Mouse (Mus musculus): ENCODE results near the gene Lbhd1. TPM values are rescaled to one million over a fixed set of nuclear protein-coding genes. Genes with fewer than 3 reads are reported as not detected.

Gene Lbhd1
- polyA plus RNA-seq, 1 experiment from 2014 or later = 29.6 TPM

DNA sequence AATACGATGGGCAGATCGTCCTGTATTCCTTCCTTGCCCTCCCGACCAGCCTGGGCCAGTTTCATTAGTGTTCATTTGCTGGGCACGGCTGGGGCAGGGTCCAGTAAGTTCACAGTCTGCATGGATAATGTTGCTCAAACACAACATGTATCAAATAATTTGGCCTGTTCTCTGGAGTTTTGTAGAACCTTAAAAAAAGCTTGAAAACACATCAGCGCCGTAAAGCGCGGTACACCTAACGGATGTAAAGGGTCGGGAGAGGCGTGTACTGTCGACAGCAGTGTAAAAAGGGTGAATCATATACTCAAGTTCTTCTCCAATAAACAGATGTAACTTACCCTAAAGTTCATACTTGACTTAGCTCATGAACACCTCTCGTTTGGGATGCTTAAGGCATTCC is 15.0 kb downstream of the Lbhd1 start:
- Histone ChIP-seq H3K27me3 (ENCODE audit: control insufficient read depth, insufficient read depth, low read depth, low read length) (no peaks in the 10 kb centered on the region), H3K4me2 (ENCODE audit: low read depth, low read length) (peak overlapping the region; percentile 88), H3K36me3 (ENCODE audit: control insufficient read depth, insufficient read depth) (peaks cover 20% of the 10 kb centered on the region), H3K4me1 (ENCODE audit: control insufficient read depth, low read depth, low read length) (peaks cover 31% of the 10 kb centered on the region), H3K4me3 (ENCODE audit: low read depth, low read length) (peak overlapping the region; percentile 95), H3K9ac (ENCODE audit: low read depth, low read length) (peak overlapping the region; percentile 98), H3K9me3 (replicated peaks; ENCODE audit: control insufficient read depth, low read length) (no peaks in the 10 kb centered on the region), H3K27ac (ENCODE audit: low read length) (peak overlapping the region; percentile 92)
- ATAC-seq (ENCODE audit: low read depth) = no peak
- WGBS (ENCODE audit: insufficient replicate concordance) = 2% methylated on average over 13 of the region's 13 CpGs

DNA sequence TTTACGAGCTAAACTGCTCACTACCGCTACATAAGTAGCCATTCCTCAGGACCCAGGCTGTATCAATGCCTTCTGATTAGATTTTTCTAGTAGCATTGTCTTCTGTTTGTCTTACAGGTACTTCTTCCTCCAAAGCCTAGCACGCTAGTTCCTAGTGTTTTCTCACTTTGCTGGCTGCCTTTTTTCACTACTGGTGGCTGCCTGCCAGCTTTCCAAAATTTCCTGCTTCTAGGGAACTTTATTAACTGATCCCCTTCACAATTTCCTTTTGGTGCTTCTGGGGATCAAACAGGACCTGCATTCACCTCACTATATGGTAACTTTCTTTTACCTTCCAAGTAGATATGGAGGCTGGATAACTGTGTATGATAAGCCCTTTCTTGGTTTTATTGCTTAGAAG is 15.5 kb downstream of the Lbhd1 start:
- 32% methylated on average over 3 of the region's 3 CpGs for WGBS (ENCODE audit: insufficient replicate concordance)
- H3K9me3 ChIP-seq (replicated peaks; ENCODE audit: control insufficient read depth, low read length) = no peaks in the 10 kb centered on the region
- H3K9ac ChIP-seq (ENCODE audit: low read depth, low read length) = peak overlapping the region; percentile 98
- H3K36me3 ChIP-seq (ENCODE audit: control insufficient read depth, insufficient read depth) = peaks cover 20% of the 10 kb centered on the region
- no peak for ATAC-seq (ENCODE audit: low read depth)
- peak overlapping the region; percentile 95 for H3K4me3 ChIP-seq (ENCODE audit: low read depth, low read length)
- no peaks in the 10 kb centered on the region for H3K27me3 ChIP-seq (ENCODE audit: control insufficient read depth, insufficient read depth, low read depth, low read length)
- peak overlapping the region; percentile 66 for H3K27ac ChIP-seq (ENCODE audit: low read length)
- peaks cover 26% of the 10 kb centered on the region for H3K4me1 ChIP-seq (ENCODE audit: control insufficient read depth, low read depth, low read length)
- H3K4me2 ChIP-seq (ENCODE audit: low read depth, low read length) = peak overlapping the region; percentile 88

DNA sequence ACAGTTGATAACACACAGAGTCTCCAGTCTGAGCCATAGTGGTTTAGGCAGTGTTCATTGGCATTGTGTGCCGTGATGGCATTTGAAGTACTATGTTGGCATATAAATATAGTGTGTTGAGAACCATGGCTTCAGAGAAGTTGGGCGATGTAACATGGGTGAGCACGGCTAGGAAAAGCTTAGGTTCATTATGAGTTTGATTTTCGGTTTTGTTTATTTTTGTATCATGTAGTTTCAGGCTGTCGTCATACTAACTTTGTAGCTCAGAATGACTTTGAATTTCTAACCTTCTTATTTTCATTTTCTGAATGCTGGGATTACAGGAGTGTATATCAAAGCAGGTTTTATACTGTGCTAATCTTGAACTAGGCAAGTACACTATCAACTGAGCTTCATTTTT is 19.9 kb downstream of the Lbhd1 start:
- Histone ChIP-seq H3K27ac (ENCODE audit: low read length) (no peak overlapping the region), H3K9ac (ENCODE audit: low read depth, low read length) (no peak overlapping the region), H3K4me2 (ENCODE audit: low read depth, low read length) (no peak overlapping the region), H3K36me3 (ENCODE audit: control insufficient read depth, insufficient read depth) (peaks cover 43% of the 10 kb centered on the region), H3K4me3 (ENCODE audit: low read depth, low read length) (no peak overlapping the region), H3K27me3 (ENCODE audit: control insufficient read depth, insufficient read depth, low read depth, low read length) (no peaks in the 10 kb centered on the region), H3K4me1 (ENCODE audit: control insufficient read depth, low read depth, low read length) (peaks cover 9% of the 10 kb centered on the region), H3K9me3 (replicated peaks; ENCODE audit: control insufficient read depth, low read length) (no peaks in the 10 kb centered on the region)
- ATAC-seq (ENCODE audit: low read depth) = no peak
- WGBS (ENCODE audit: insufficient replicate concordance) = 83% methylated on average over 5 of the region's 5 CpGs

DNA sequence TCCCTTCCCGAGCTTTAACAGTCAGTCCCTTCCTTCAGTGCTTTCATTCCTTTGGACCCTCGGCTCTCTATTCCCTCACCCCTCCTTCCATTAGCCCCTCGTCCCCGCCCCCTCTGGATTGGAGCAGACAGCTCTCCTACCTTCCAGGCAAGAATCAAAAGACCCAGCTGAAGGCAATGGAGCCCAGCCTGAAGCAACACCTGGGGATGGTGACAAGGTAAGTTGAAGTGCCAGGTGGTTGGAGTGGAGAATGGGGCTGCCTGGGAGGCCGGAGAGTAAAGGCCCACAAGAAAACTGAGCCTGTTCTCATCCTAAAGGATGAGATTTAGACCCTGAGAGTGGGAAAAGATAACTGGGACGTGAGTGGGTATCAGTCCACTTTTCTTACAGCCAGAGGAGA is 25.0 kb downstream of the Lbhd1 start:
- Histone ChIP-seq H3K36me3 (ENCODE audit: control insufficient read depth, insufficient read depth) (peaks cover 82% of the 10 kb centered on the region), H3K27me3 (ENCODE audit: control insufficient read depth, insufficient read depth, low read depth, low read length) (no peaks in the 10 kb centered on the region), H3K27ac (ENCODE audit: low read length) (no peak overlapping the region), H3K4me1 (ENCODE audit: control insufficient read depth, low read depth, low read length) (no peaks in the 10 kb centered on the region), H3K9ac (ENCODE audit: low read depth, low read length) (no peak overlapping the region), H3K4me2 (ENCODE audit: low read depth, low read length) (no peak overlapping the region), H3K9me3 (replicated peaks; ENCODE audit: control insufficient read depth, low read length) (no peaks in the 10 kb centered on the region), H3K4me3 (ENCODE audit: low read depth, low read length) (no peak overlapping the region)
- ATAC-seq (ENCODE audit: low read depth) = no peak
- 81% methylated on average over 6 of the region's 6 CpGs for WGBS (ENCODE audit: insufficient replicate concordance)

DNA sequence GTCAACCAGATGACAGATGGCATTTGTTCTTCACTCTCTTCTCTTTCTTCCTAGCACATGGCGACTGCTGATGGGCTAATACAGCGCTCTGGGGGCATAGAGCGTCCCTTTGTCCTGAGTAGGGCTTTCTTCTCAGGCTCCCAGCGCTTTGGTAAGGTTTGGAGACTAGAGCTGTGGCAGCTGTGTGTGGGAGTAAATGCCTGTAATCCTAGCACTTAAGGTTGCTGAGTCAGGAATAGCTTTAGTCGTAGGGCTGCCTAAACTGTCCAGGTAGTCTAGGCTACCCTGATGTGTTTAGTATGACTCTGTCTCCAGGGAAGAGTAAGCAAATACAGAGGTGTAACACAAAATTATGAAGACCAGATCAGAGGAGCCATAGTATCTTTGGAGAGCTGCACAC is 28.3 kb downstream of the Lbhd1 start:
- no peak overlapping the region for H3K9ac ChIP-seq (ENCODE audit: low read depth, low read length)
- no peak overlapping the region for H3K27ac ChIP-seq (ENCODE audit: low read length)
- peaks cover 91% of the 10 kb centered on the region for H3K36me3 ChIP-seq (ENCODE audit: control insufficient read depth, insufficient read depth)
- no peak for ATAC-seq (ENCODE audit: low read depth)
- H3K4me1 ChIP-seq (ENCODE audit: control insufficient read depth, low read depth, low read length) = no peaks in the 10 kb centered on the region
- H3K9me3 ChIP-seq (replicated peaks; ENCODE audit: control insufficient read depth, low read length) = no peaks in the 10 kb centered on the region
- 89% methylated on average over 5 of the region's 5 CpGs for WGBS (ENCODE audit: insufficient replicate concordance)
- H3K4me3 ChIP-seq (ENCODE audit: low read depth, low read length) = no peak overlapping the region
- H3K4me2 ChIP-seq (ENCODE audit: low read depth, low read length) = no peak overlapping the region
- H3K27me3 ChIP-seq (ENCODE audit: control insufficient read depth, insufficient read depth, low read depth, low read length) = no peaks in the 10 kb centered on the region

DNA sequence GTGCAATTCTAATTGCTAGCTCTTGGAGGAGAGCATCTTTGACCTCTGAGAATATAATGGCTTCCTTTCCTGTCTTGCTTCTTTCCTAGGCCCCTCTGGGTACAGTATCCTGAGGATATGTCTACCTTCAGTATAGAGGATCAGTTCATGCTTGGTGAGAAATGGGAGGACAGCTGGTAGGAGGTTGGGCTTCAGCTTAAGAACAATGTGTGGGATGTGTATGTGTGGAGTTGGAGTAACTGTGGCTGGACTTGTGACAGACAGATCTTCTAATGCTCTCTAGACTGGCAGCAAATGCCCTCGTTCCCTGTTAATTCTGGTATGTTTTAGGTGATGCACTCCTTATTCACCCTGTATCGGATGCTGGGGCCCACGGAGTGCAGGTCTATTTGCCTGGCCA is 30.7 kb downstream of the Lbhd1 start:
- WGBS (ENCODE audit: insufficient replicate concordance) = 85% methylated on average over 3 of the region's 3 CpGs
- Histone ChIP-seq H3K4me3 (ENCODE audit: low read depth, low read length) (no peak overlapping the region), H3K27me3 (ENCODE audit: control insufficient read depth, insufficient read depth, low read depth, low read length) (no peaks in the 10 kb centered on the region)

DNA sequence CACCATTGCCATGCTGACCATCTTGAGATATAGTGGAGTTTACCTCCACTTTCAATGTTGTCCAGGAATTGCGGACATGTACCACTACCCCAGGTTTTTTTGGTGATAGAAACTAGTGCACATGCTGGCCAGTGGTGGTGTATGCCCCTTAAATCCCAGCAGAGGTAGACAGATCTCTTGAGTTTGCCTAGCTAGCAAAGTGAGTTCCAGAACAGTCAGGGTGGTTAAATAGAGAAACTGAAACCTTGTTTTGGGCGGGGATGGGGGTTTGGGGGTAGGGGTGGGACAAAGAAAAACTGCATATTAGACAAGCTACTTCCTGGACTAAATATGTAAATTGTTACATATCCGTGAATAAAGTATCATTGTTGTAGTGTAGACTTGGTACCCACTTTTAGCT is 35.5 kb downstream of the Lbhd1 start:
- H3K4me3 ChIP-seq (ENCODE audit: low read depth, low read length) = no peak overlapping the region
- no peak overlapping the region for H3K4me2 ChIP-seq (ENCODE audit: low read depth, low read length)
- no peak for ATAC-seq (ENCODE audit: low read depth)
- peaks cover 16% of the 10 kb centered on the region for H3K4me1 ChIP-seq (ENCODE audit: control insufficient read depth, low read depth, low read length)
- WGBS (ENCODE audit: insufficient replicate concordance) = 78% methylated on average over 3 of the region's 3 CpGs
- H3K27ac ChIP-seq (ENCODE audit: low read length) = no peak overlapping the region
- H3K36me3 ChIP-seq (ENCODE audit: control insufficient read depth, insufficient read depth) = peaks cover 24% of the 10 kb centered on the region
- H3K27me3 ChIP-seq (ENCODE audit: control insufficient read depth, insufficient read depth, low read depth, low read length) = no peaks in the 10 kb centered on the region
- H3K9me3 ChIP-seq (replicated peaks; ENCODE audit: control insufficient read depth, low read length) = no peaks in the 10 kb centered on the region
- H3K9ac ChIP-seq (ENCODE audit: low read depth, low read length) = no peak overlapping the region

More for the DNA sequence above, 30.7 kb downstream of the Lbhd1 start:
- H3K4me2 ChIP-seq (ENCODE audit: low read depth, low read length) = no peak overlapping the region
- H3K36me3 ChIP-seq (ENCODE audit: control insufficient read depth, insufficient read depth) = peaks cover 69% of the 10 kb centered on the region
- ATAC-seq (ENCODE audit: low read depth) = no peak
- no peaks in the 10 kb centered on the region for H3K4me1 ChIP-seq (ENCODE audit: control insufficient read depth, low read depth, low read length)
- no peak overlapping the region for H3K9ac ChIP-seq (ENCODE audit: low read depth, low read length)
- no peaks in the 10 kb centered on the region for H3K9me3 ChIP-seq (replicated peaks; ENCODE audit: control insufficient read depth, low read length)
- H3K27ac ChIP-seq (ENCODE audit: low read length) = no peak overlapping the region

DNA sequence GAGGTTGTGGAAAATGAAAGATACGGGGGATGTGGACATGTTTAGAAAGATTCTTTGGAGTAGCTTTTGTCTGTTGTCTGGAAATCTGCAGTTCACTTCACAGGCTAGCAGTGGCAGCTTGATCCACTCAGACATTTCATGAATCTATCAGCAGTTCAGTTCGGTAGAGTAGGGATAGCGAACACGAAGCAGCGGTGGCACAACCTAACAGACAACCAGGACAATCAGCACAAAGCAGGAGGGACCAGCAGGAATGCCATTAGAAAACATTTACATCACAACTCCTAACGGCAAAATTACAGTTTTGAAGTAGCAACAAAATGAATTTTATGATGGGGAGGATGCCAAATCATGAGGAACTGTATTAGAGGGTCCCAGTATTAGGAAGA is 36.1 kb downstream of the Lbhd1 start:
- H3K4me1 ChIP-seq (ENCODE audit: control insufficient read depth, low read depth, low read length) = peaks cover 16% of the 10 kb centered on the region
- H3K27me3 ChIP-seq (ENCODE audit: control insufficient read depth, insufficient read depth, low read depth, low read length) = no peaks in the 10 kb centered on the region
- peaks cover 17% of the 10 kb centered on the region for H3K36me3 ChIP-seq (ENCODE audit: control insufficient read depth, insufficient read depth)
- H3K4me3 ChIP-seq (ENCODE audit: low read depth, low read length) = peak overlapping the region; percentile 87
- peak overlapping the region; percentile 92 for H3K4me2 ChIP-seq (ENCODE audit: low read depth, low read length)
- WGBS (ENCODE audit: insufficient replicate concordance) = 58% methylated on average over 6 of the region's 6 CpGs
- peak overlapping the region; percentile 90 for H3K9ac ChIP-seq (ENCODE audit: low read depth, low read length)
- H3K27ac ChIP-seq (ENCODE audit: low read length) = peak overlapping the region; percentile 96
- no peak for ATAC-seq (ENCODE audit: low read depth)
- no peaks in the 10 kb centered on the region for H3K9me3 ChIP-seq (replicated peaks; ENCODE audit: control insufficient read depth, low read length)

DNA sequence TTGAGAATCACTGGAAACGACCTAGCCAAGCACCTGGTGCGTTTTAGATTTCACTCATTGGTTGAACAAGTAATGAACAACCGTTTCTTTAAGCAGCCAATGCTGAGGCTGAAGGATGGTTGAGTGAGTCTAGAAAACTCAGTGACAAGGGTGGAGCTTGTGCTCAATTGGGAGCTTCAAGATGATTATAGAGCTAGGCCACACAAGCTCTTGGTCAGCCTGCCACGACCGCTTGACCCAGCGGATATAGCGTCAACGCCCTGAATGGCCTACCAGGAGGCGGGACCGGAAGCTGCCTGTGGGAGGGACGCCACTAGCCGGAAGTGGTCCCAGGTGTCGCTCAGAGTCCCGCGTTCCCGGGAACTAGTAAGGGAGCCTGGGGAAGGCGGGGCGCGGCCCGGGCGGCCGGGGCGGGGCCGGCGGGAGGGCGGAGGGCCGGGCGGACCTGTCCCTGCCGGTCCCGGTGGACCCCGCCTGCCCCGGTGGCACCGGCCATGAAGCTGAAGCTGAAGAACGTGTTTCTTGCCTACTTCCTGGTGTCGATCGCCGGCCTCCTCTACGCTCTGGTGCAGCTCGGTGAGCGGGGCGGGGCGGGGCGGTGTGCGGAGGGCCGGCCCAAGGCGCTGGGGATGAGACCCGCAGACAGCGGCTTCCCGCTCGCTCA is 36.7 kb downstream of the Lbhd1 start, which contains the start of gene B3gat3:
Gene B3gat3, plus strand, starts transcription at position 302 of the 664 bp plus-strand sequence.
- peak within 1 kb of the TSS; percentile 87 for H3K4me3 ChIP-seq (ENCODE audit: low read depth, low read length)
- H3K27me3 ChIP-seq (ENCODE audit: control insufficient read depth, insufficient read depth, low read depth, low read length) = no peaks in the 10 kb centered on the region
- WGBS (ENCODE audit: insufficient replicate concordance) = under 1% methylated on average over 48 of the region's 50 CpGs
- no peaks in the 10 kb centered on the region for H3K9me3 ChIP-seq (replicated peaks; ENCODE audit: control insufficient read depth, low read length)
- peak within 1 kb of the TSS; percentile 90 for H3K9ac ChIP-seq (ENCODE audit: low read depth, low read length)
- H3K36me3 ChIP-seq (ENCODE audit: control insufficient read depth, insufficient read depth) = peaks cover 12% of the 10 kb centered on the region
- ATAC-seq (ENCODE audit: low read depth) = peak; percentile 96
- H3K4me2 ChIP-seq (ENCODE audit: low read depth, low read length) = peak within 1 kb of the TSS; percentile 92
- peak within 1 kb of the TSS; percentile 96 for H3K27ac ChIP-seq (ENCODE audit: low read length)
- H3K4me1 ChIP-seq (ENCODE audit: control insufficient read depth, low read depth, low read length) = peaks cover 16% of the 10 kb centered on the region

All from liver, embryonic 16.5 days (tissue).